Mouse (Mus musculus) midbrain, embryonic 14.5 days (tissue): ENCODE measurements around the gene Plbd2. TPM values are rescaled to one million over a fixed set of nuclear protein-coding genes. Genes with fewer than 3 reads are reported as not detected.

Experiments
- ATAC-seq: fragments of 200-750 bp; cut with Nextera tagmentation; 2 replicates; pipeline ENCODE4 v1.8.0; 2017; ENCODE audit warnings: moderate number of reproducible peaks, moderate library complexity; ENCODE audit not compliant: low FRiP score, low TSS enrichment
- DNase-seq: peaks from one replicate; pipeline ENCODE4 v3.0.0-alpha.2; 2015
- H3K27ac ChIP-seq: fragments of 300-500 bp; sonication (generic); replicated peaks from 2 replicates; pipeline ENCODE4 v1.5.1; 2014; ENCODE audit warnings: mild to moderate bottlenecking, low read depth, low read length, moderate library complexity
- H3K27me3 ChIP-seq: fragments of 300-500 bp; sonication (generic); 2 replicates; pipeline ENCODE4 v1.6.1; 2014; ENCODE audit warnings: low read length, control low read depth, mixed read lengths; ENCODE audit not compliant: control insufficient read depth, insufficient read depth
- H3K36me3 ChIP-seq: fragments of 300-500 bp; sonication (generic); 2 replicates; pipeline ENCODE4 v1.6.1; 2014; ENCODE audit warnings: low read length, control low read depth; ENCODE audit not compliant: control insufficient read depth, insufficient read depth
- H3K4me1 ChIP-seq: fragments of 300-500 bp; sonication (generic); 2 replicates; pipeline ENCODE4 v1.6.1; 2014; ENCODE audit warnings: mild to moderate bottlenecking, antibody characterized with exemption, low read length, control low read depth; ENCODE audit not compliant: control insufficient read depth, insufficient read depth
- H3K4me2 ChIP-seq: fragments of 300-500 bp; sonication (generic); 2 replicates; pipeline ENCODE4 v1.6.1; 2014; ENCODE audit warnings: mild to moderate bottlenecking, low read length, moderate library complexity
- H3K4me3 ChIP-seq: fragments of 300-500 bp; sonication (generic); replicated peaks from 2 replicates; pipeline ENCODE4 v1.5.1; 2014; ENCODE audit warnings: low read depth, low read length
- H3K9ac ChIP-seq: fragments of 300-500 bp; sonication (generic); replicated peaks from 2 replicates; pipeline ENCODE4 v1.6.1; 2014; ENCODE audit warnings: mild to moderate bottlenecking, low read length, moderate library complexity
- H3K9me3 ChIP-seq: fragments of 300-500 bp; sonication (generic); 2 replicates; pipeline ENCODE4 v1.6.1; 2016; ENCODE audit warnings: low read length, control low read depth, mixed read lengths; ENCODE audit not compliant: control insufficient read depth
- WGBS: fragments of 180-500 bp; shearing (Covaris S2); extraction: QIAGEN DNeasy Blood & Tissue Kit; methylation state at CpG from one replicate; pipeline ENCODE4 v1.1.7; 2014; 5-methylcytosine and 5-hydroxymethylcytosine counted together
- polyA plus RNA-seq: library from polyadenylated mRNA; unstranded; fragments of >200 nt; fragmentation: Nextera tagmentation; extraction: Ambion mirVana; gene quantifications from 2 replicates; pipeline ENCODE4 v1.2.1, GENCODE M21; 2014

Plbd2 gene
- polyA plus RNA-seq, 1 experiment from 2014 or later, result 26.1 TPM

DNA sequence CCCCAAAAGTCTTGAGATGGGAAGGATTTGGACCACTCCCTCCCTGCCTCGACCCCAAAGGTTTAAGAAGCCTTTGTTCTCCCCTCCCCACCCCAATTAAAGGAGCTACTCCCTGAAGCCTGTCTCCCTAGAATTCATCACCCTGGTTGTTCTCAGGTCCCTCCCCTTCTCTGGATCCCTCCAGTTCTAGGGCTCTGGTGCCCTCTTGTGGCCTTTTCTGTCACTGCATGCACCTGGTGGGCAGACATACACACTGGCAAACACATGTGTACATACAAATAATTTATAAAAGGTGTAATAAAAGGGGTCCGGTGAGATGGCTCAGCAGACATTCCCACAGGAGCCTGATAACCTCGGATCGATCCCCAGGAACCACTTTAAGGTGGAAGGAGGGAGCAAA lies 39.1 kb downstream of the Plbd2 start:
- DNase-seq, result no peak
- no peak overlapping the region for H3K9ac ChIP-seq
- ATAC-seq, result no peak

DNA sequence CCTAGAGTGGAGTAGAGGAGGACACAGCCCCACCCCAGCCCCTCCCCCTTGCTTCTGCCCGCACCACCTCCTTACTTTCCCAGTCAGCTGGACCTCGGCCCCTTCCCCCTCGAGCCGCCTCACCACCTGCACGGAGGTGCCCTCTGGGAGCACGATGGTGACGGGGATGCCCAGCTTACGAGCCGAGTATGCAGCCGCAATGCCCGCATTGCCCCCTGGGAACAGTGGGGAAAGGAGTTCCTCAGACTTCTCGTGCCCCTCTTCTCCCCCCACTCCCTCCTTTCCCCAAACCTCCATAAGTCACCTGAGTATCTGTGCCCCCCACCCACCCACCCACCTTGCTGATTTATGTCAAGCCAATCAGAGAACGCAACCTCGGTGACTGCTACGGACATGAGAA lies 41.5 kb downstream of the Plbd2 start:
- WGBS, result 78% methylated on average over 15 of the region's 15 CpGs
- DNase-seq (no peak), ATAC-seq (no peak)
- Histone ChIP-seq H3K9me3 (no peaks in the 10 kb centered on the region), H3K27ac (no peak overlapping the region), H3K4me1 (no peaks in the 10 kb centered on the region), H3K9ac (no peak overlapping the region), H3K4me2 (no peak overlapping the region), H3K27me3 (no peaks in the 10 kb centered on the region), H3K4me3 (no peak overlapping the region), H3K36me3 (no peaks in the 10 kb centered on the region)

More for the DNA sequence above, 39.1 kb downstream of the Plbd2 start:
- 84% methylated on average over 4 of the region's 4 CpGs for WGBS
- no peaks in the 10 kb centered on the region for H3K36me3 ChIP-seq
- H3K9me3 ChIP-seq, result no peaks in the 10 kb centered on the region
- no peak overlapping the region for H3K27ac ChIP-seq
- H3K4me2 ChIP-seq, result no peak overlapping the region
- no peak overlapping the region for H3K4me3 ChIP-seq
- H3K4me1 ChIP-seq, result no peaks in the 10 kb centered on the region
- H3K27me3 ChIP-seq, result no peaks in the 10 kb centered on the region

DNA sequence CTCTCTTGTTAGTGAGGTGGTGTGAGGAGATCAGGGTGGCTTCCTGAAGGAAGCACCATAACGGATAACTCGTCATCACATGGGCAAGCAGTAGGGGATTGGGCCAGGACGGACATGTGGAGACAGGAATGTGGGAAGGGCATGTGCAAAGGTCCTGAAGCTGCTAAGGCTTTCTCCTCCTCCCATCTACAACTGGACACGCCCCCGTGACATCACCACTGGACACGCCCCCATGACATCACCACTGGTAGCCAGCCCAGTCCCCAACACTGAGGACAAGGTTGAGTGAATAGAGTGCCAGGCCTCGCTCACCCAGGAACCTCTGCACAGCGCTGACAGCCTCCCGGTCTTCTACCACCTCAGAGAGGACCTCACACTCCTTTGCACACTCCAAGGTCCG lies 44.3 kb downstream of the Plbd2 start:
- H3K27me3 ChIP-seq, result no peaks in the 10 kb centered on the region; the same call in 1 of the 2 replicates

DNA sequence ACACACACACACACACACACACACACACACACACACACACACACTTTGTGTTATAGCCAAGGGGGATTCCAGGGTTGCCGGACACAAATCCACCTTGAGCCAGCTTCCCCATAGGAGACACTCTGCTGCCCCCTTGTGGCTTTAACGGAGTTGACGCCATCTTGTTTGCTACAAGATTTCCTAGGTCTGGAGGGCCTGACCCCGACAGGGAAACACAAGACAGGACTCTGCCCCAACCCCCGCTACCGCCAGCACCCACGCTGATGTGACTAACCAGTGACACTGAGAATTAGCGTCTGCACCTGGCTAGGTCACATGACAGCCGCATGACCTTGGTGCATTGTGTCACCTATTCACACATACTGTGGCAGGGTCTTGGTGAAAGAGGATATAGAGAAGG lies 45.8 kb downstream of the Plbd2 start:
- DNase-seq (peak; percentile 94), ATAC-seq (no peak)
- Histone ChIP-seq H3K9ac (no peak overlapping the region), H3K27ac (no peak overlapping the region), H3K4me1 (no peaks in the 10 kb centered on the region), H3K36me3 (no peaks in the 10 kb centered on the region), H3K4me2 (no peak overlapping the region), H3K4me3 (no peak overlapping the region), H3K27me3 (no peaks in the 10 kb centered on the region; the same call in 1 of the 2 replicates), H3K9me3 (no peaks in the 10 kb centered on the region)
- 5% methylated on average over 9 of the region's 9 CpGs for WGBS

More for the DNA sequence above, 44.3 kb downstream of the Plbd2 start:
- Histone ChIP-seq H3K4me3 (no peak overlapping the region), H3K4me1 (no peaks in the 10 kb centered on the region), H3K4me2 (no peak overlapping the region), H3K9ac (no peak overlapping the region), H3K36me3 (no peaks in the 10 kb centered on the region), H3K27ac (no peak overlapping the region), H3K9me3 (no peaks in the 10 kb centered on the region)
- 82% methylated on average over 10 of the region's 10 CpGs for whole genome bisulfite sequencing
- no peak for ATAC-seq
- DNase-seq, result no peak

GRCm38 (mm10) chr5:120456841-120457554 lies 46.4 kb downstream of the Plbd2 start:
- H3K4me3 ChIP-seq, result no peak overlapping the region
- no peak overlapping the region for H3K4me2 ChIP-seq
- H3K9ac ChIP-seq, result no peak overlapping the region
- H3K27me3 ChIP-seq, result no peaks in the 10 kb centered on the region; the same call in 1 of the 2 replicates
- DNase-seq, result no peak
- no peak overlapping the region for H3K27ac ChIP-seq
- H3K36me3 ChIP-seq, result no peaks in the 10 kb centered on the region
- no peaks in the 10 kb centered on the region for H3K4me1 ChIP-seq
- H3K9me3 ChIP-seq, result no peaks in the 10 kb centered on the region
- 44% methylated on average over 7 of the region's 7 CpGs for WGBS
- no peak for ATAC-seq

DNA sequence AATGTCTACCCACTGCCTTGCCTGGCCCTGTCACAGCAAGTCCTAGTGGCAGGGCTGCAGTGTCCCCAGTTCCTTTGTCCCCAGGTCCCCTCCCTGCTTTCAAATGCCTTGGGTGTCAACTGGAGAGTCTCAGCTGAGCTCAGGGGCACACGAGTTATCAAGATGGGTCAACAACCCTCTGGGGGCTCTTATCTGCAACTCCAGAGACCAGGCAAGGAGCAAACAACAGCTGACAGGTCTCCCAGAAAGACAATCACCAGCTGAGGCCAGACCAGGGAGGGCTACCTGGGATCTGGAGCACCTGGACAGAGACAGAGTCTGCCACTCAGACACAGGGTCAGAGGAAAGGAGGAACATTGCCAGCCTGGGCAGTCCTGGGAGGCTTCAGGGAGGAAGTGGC lies 47.2 kb downstream of the Plbd2 start:
- no peak overlapping the region for H3K4me2 ChIP-seq
- no peaks in the 10 kb centered on the region for H3K36me3 ChIP-seq
- no peak for ATAC-seq
- H3K4me3 ChIP-seq, result no peak overlapping the region
- H3K9me3 ChIP-seq, result no peaks in the 10 kb centered on the region
- H3K27me3 ChIP-seq, result no peaks in the 10 kb centered on the region; the same call in 1 of the 2 replicates
- no peak overlapping the region for H3K27ac ChIP-seq
- H3K4me1 ChIP-seq, result no peaks in the 10 kb centered on the region
- 35% methylated on average over 1 of the region's 1 CpGs for WGBS
- H3K9ac ChIP-seq, result no peak overlapping the region
- no peak for DNase-seq

DNA sequence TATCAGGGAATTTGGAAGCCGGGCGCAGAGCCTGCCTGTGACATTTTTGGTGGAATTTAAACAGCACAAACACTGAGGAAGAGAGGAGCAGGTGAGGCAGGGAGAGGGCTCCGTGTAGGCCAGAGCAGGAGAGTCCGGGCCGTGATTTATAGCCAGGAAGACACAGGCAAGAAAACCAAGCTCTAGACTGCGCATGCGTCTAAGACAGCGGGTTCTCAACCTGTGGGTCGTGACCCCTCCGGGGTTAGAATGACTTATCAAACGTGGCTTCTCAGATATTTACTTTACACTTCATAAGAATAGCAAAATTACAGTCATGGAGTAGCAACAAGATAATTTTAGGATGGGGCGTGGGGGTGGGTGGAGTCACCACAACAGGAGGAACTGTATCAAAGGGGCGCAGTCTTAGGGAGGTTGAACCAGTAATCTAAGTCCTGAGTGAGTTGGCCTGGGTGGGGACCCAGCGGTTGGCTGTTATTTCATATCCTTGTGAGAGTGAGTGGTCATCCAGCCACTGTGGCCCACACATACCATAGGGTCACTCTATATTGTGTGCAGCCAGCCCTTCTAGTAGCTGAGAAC lies 48.6 kb downstream of the Plbd2 start:
- H3K36me3 ChIP-seq, result no peaks in the 10 kb centered on the region
- DNase-seq (no peak), ATAC-seq (no peak)
- H3K9ac ChIP-seq, result no peak overlapping the region
- no peak overlapping the region for H3K4me3 ChIP-seq
- 80% methylated on average over 14 of the region's 14 CpGs for WGBS
- no peak overlapping the region for H3K4me2 ChIP-seq
- no peaks in the 10 kb centered on the region for H3K9me3 ChIP-seq
- no peaks in the 10 kb centered on the region for H3K4me1 ChIP-seq
- no peaks in the 10 kb centered on the region; the same call in 1 of the 2 replicates for H3K27me3 ChIP-seq
- no peak overlapping the region for H3K27ac ChIP-seq

DNA sequence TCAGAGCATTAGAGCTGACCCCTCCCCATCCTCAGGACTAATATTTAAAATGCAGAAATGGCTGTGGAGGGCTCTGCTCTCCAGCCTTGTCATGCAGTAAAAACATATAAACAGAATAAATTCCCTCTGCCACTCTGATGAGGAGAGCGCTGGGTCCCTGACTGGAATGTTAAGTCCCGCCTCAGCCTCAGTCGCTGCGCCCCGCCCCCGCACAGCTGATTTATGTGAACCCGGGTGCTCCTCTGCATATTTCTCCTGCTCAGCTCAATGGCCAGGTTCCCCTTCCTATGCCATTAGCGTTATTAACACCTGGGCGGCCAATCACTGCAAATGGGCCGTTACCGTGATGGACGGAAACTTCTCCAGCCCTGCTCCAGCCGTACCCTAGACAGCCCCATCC lies 56.1 kb downstream of the Plbd2 start:
- ATAC-seq, result no peak
- H3K36me3 ChIP-seq, result no peaks in the 10 kb centered on the region
- no peak overlapping the region for H3K4me3 ChIP-seq
- H3K4me2 ChIP-seq, result no peak overlapping the region
- H3K9ac ChIP-seq, result no peak overlapping the region
- H3K4me1 ChIP-seq, result no peaks in the 10 kb centered on the region
- H3K9me3 ChIP-seq, result no peaks in the 10 kb centered on the region
- no peak overlapping the region for H3K27ac ChIP-seq
- H3K27me3 ChIP-seq, result peaks cover 4% of the 10 kb centered on the region; the same call in 1 of the 2 replicates
- 51% methylated on average over 13 of the region's 13 CpGs for WGBS
- peak; percentile 62 for DNase-seq

DNA sequence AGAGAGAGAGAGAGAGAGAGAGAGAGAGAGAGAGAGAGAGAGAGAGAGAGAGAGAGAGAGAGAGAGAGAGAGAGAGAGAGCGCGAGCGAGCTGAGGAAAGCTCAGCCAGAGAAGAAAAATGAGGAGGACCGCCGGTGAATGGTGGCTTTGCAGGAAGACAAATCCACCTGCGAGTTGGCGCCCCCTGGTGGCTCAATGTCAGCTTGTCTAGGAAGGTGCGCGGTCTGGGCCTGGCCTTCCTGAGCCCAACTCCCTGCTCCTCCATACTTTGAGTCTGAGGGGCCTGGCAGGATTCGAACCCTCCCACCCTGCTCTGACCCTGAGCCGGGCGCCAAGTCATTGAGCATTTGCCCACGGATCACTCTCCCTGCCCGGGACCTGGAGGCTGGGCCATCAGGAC lies 62.7 kb downstream of the Plbd2 start:
- ATAC-seq, result peak; percentile 51; the same call in 1 of the 2 replicates
- Histone ChIP-seq H3K4me2 (peak overlapping the region; percentile 72), H3K4me3 (peak overlapping the region; percentile 44), H3K27ac (peak overlapping the region; percentile 97), H3K9ac (peak overlapping the region; percentile 92; the same call in 1 of the 2 replicates), H3K4me1 (peaks cover 18% of the 10 kb centered on the region; the same call in 1 of the 2 replicates), H3K36me3 (peaks cover 10% of the 10 kb centered on the region; the same call in 1 of the 2 replicates), H3K9me3 (no peaks in the 10 kb centered on the region), H3K27me3 (peaks cover 32% of the 10 kb centered on the region)
- peak; percentile 98 for DNase-seq
- 6% methylated on average over 14 of the region's 14 CpGs for WGBS
